Mouse (Mus musculus): ENCODE measurements at regions not wholly inside any gene's neighbourhood (a gene's known extent, or its start where the extent isn't known, plus 50 kb on each side); places are given as distances from the start of the nearest gene placed in this dataset.

DNA sequence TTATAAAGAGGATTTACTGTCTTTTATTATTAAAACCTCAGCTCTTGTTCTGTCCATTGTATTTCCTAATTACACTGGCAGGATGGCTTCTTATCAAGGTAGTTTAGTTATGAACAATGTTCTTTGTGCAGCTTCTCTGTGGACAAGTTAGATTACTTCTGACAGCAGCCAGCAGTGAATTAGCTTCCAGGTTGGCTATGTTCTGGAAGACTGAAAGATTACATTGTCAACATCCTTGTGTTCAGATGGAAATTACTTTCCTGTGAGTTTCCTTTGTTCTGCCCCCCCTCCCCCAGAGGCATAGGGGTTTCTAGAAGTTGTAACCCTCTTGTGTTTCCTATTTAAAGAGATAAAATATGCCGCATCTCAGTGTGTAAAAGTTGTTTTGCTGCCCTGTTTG lies 846.1 kb downstream of the Car8 start:
- Histone ChIP-seq H3K9ac (ENCODE audit: insufficient read depth, low read depth) (no peak overlapping the region), H3K4me3 (replicated peaks in 1 of 3; ENCODE audit: low read depth in 2 of 3, low read length in 2 of 3, poor library complexity in 1 of 3) (no peak overlapping the region), H3K4me2 (ENCODE audit: insufficient read depth, low read depth, poor library complexity, severe bottlenecking) (no peak overlapping the region), H3K36me3 (replicated peaks in 1 of 2; ENCODE audit: control insufficient read depth in 1 of 2, insufficient read depth in 1 of 2, low read length in 1 of 2) (no peaks in the 10 kb centered on the region), H3K4me1 (ENCODE audit: control insufficient read depth in 1 of 2, insufficient read depth in 2 of 2) (no peaks in the 10 kb centered on the region), H3K9me3 (replicated peaks; ENCODE audit: low read length) (no peaks in the 10 kb centered on the region), H3K27ac (ENCODE audit: insufficient read depth, low read depth) (no peak overlapping the region), H3K79me2 (replicated peaks; ENCODE audit: control insufficient read depth, extremely low read depth, insufficient read depth, poor library complexity, severe bottlenecking) (no peaks in the 10 kb centered on the region), H3K27me3 (replicated peaks) (no peaks in the 10 kb centered on the region)
- in situ Hi-C loops (cut with MboI; ENCODE audit: low pct_ligation_motif_present, low pct_unique_long_range_greater_than_20kb, low sequenced_read_pairs): no loop called here
- TF ChIP-seq UBTF (IDR thresholded peaks at IDR 0.05; ENCODE audit: low read depth, low read length): no peak
- TF ChIP-seq EP300 (IDR thresholded peaks at IDR 0.05; ENCODE audit: low read length): no peak
- dilution Hi-C loops (cut with MboI; ENCODE audit: extremely low pct_ligation_motif_present, extremely low pct_unique_long_range_greater_than_20kb, low sequenced_read_pairs): no loop called here
- DNase-seq (ENCODE audit: extremely low read depth): no peak

GRCm38 (mm10) chr4:7391596-7391995 lies 847.2 kb downstream of the Car8 start:
- TF ChIP-seq ETS1 (conservative IDR thresholded peaks at IDR 0.05; ENCODE audit: low read depth, low read length) (no peak), MAZ (IDR thresholded peaks at IDR 0.05; ENCODE audit: low read depth, low read length) (no peak), RCOR1 (conservative IDR thresholded peaks at IDR 0.05; ENCODE audit: low read depth, low read length) (no peak), E2F4 (IDR thresholded peaks at IDR 0.05; ENCODE audit: insufficient replicate concordance, low read depth, low read length) (no peak), ZNF384 (IDR thresholded peaks at IDR 0.05; ENCODE audit: low read depth, low read length) (no peak), PAX5 (IDR thresholded peaks at IDR 0.05; ENCODE audit: low read length) (no peak), MEF2A (IDR thresholded peaks at IDR 0.05; ENCODE audit: borderline replicate concordance, low read depth, low read length) (no peak), ZC3H11A (IDR thresholded peaks at IDR 0.05; ENCODE audit: low read depth, low read length) (no peak), POLR2AphosphoS2 (IDR thresholded peaks at IDR 0.05; ENCODE audit: low read depth, low read length) (no peak), TBP (conservative IDR thresholded peaks at IDR 0.05; ENCODE audit: low read depth, low read length) (no peak), NRF1 (IDR thresholded peaks at IDR 0.05; ENCODE audit: low read depth, low read length) (no peak), EP300 (IDR thresholded peaks at IDR 0.05; ENCODE audit: low read length) (no peak), UBTF (IDR thresholded peaks at IDR 0.05; ENCODE audit: low read depth, low read length) (no peak), MYC (IDR thresholded peaks at IDR 0.05; ENCODE audit: low read depth, low read length) (no peak), JUND (conservative IDR thresholded peaks at IDR 0.05; ENCODE audit: low read depth, low read length) (no peak), CHD1 (IDR thresholded peaks at IDR 0.05; ENCODE audit: low read depth, low read length) (no peak), BHLHE40 (IDR thresholded peaks at IDR 0.05; ENCODE audit: low read depth, low read length) (no peak), NELFE (IDR thresholded peaks at IDR 0.05; ENCODE audit: low read depth, low read length) (no peak)
- no peak for DNase-seq (ENCODE audit: extremely low read depth)

More at GRCm38 (mm10) chr4:7391596-7391995, 847.2 kb downstream of the Car8 start:
- no peaks in the 10 kb centered on the region for H3K27me3 ChIP-seq (replicated peaks)
- H3K36me3 ChIP-seq (replicated peaks in 1 of 2; ENCODE audit: control insufficient read depth in 1 of 2, insufficient read depth in 1 of 2, low read length in 1 of 2): no peaks in the 10 kb centered on the region
- in situ Hi-C loops (cut with MboI; ENCODE audit: low pct_ligation_motif_present, low pct_unique_long_range_greater_than_20kb, low sequenced_read_pairs) (no loop called here), dilution Hi-C loops (cut with MboI; ENCODE audit: extremely low pct_ligation_motif_present, extremely low pct_unique_long_range_greater_than_20kb, low sequenced_read_pairs) (no loop called here)
- no peaks in the 10 kb centered on the region for H3K9me3 ChIP-seq (replicated peaks; ENCODE audit: low read length)
- no peak overlapping the region for H3K4me2 ChIP-seq (ENCODE audit: insufficient read depth, low read depth, poor library complexity, severe bottlenecking)
- H3K4me3 ChIP-seq (replicated peaks in 1 of 3; ENCODE audit: low read depth in 2 of 3, low read length in 2 of 3, poor library complexity in 1 of 3): no peak overlapping the region
- no peaks in the 10 kb centered on the region for H3K79me2 ChIP-seq (replicated peaks; ENCODE audit: control insufficient read depth, extremely low read depth, insufficient read depth, poor library complexity, severe bottlenecking)
- no peaks in the 10 kb centered on the region for H3K4me1 ChIP-seq (ENCODE audit: control insufficient read depth in 1 of 2, insufficient read depth in 2 of 2)
- no peak overlapping the region for H3K9ac ChIP-seq (ENCODE audit: insufficient read depth, low read depth)
- no peak overlapping the region for H3K27ac ChIP-seq (ENCODE audit: insufficient read depth, low read depth)

All from CH12.LX (cell line).